Mouse (Mus musculus): ENCODE data around the gene Dnmbp.

Dnmbp gene

GRCm38 (mm10) chr19:43912775-43913486 is 27.1 kb downstream of the Dnmbp start:
- no peak for DNase-seq (ENCODE audit: low spot score in 2 of 2)

GRCm38 (mm10) chr19:43906492-43906891 is 33.5 kb downstream of the Dnmbp start:
- no peak for DNase-seq (ENCODE audit: low spot score in 2 of 2)

- DNase-seq (ENCODE audit: low spot score in 2 of 2): no peak
Measured at GRCm38 (mm10) chr19:43905985-43906384, 34.0 kb downstream of the Dnmbp start.

- DNase-seq (ENCODE audit: low spot score in 2 of 2): no peak
Measured at GRCm38 (mm10) chr19:43905136-43905535, 34.9 kb downstream of the Dnmbp start.

- DNase-seq (ENCODE audit: low spot score in 2 of 2): no peak
Measured at GRCm38 (mm10) chr19:43904327-43904726, 35.7 kb downstream of the Dnmbp start.

GRCm38 (mm10) chr19:43902887-43903286 is 37.1 kb downstream of the Dnmbp start:
- DNase-seq (ENCODE audit: low spot score in 2 of 2): no peak

- no peak for DNase-seq (ENCODE audit: low spot score in 2 of 2)
Measured at GRCm38 (mm10) chr19:43900690-43901089, 39.3 kb downstream of the Dnmbp start.

- DNase-seq (ENCODE audit: low spot score in 2 of 2): no peak
Measured at GRCm38 (mm10) chr19:43898547-43898946, 41.4 kb downstream of the Dnmbp start.

- DNase-seq (ENCODE audit: low spot score in 2 of 2): no peak
Measured at GRCm38 (mm10) chr19:43896441-43896840, 43.5 kb downstream of the Dnmbp start.

- no peak for DNase-seq (ENCODE audit: low spot score in 2 of 2)
Measured at GRCm38 (mm10) chr19:43895951-43896350, 44.0 kb downstream of the Dnmbp start.

- no peak for DNase-seq (ENCODE audit: low spot score in 2 of 2)
Measured at GRCm38 (mm10) chr19:43894821-43895220, 45.2 kb downstream of the Dnmbp start.

GRCm38 (mm10) chr19:43894070-43894469 is 45.9 kb downstream of the Dnmbp start:
- DNase-seq (ENCODE audit: low spot score in 2 of 2): no peak

- DNase-seq (ENCODE audit: low spot score in 2 of 2): no peak
Measured at GRCm38 (mm10) chr19:43890487-43890886, 49.5 kb downstream of the Dnmbp start.

- no peak for DNase-seq (ENCODE audit: low spot score in 2 of 2)
Measured at GRCm38 (mm10) chr19:43887725-43888124, 52.3 kb downstream of the Dnmbp start.

- DNase-seq (ENCODE audit: low spot score in 2 of 2): no peak
Measured at GRCm38 (mm10) chr19:43887242-43887641, 52.7 kb downstream of the Dnmbp start.

- DNase-seq (ENCODE audit: low spot score in 2 of 2): no peak
Measured at GRCm38 (mm10) chr19:43886371-43887099, 53.5 kb downstream of the Dnmbp start.

- no peak for DNase-seq (ENCODE audit: low spot score in 2 of 2)
Measured at GRCm38 (mm10) chr19:43884668-43885498, 55.1 kb downstream of the Dnmbp start.

GRCm38 (mm10) chr19:43882895-43883573 is 57.0 kb downstream of the Dnmbp start:
- no peak for DNase-seq (ENCODE audit: low spot score in 2 of 2)

GRCm38 (mm10) chr19:43881615-43882014 is 58.4 kb downstream of the Dnmbp start:
- DNase-seq (ENCODE audit: low spot score in 2 of 2): no peak

- no peak for DNase-seq (ENCODE audit: low spot score in 2 of 2)
Measured at GRCm38 (mm10) chr19:43880420-43880819, 59.6 kb downstream of the Dnmbp start.

GRCm38 (mm10) chr19:43879401-43880212 is 60.4 kb downstream of the Dnmbp start:
- DNase-seq (ENCODE audit: low spot score in 2 of 2): peak; percentile 44 to 70

Measured in frontal cortex, postnatal 10 days (tissue).